Mouse (Mus musculus) heart, embryonic 16.5 days (tissue): ENCODE measurements around the gene Dxo. TPM values are rescaled to one million over a fixed set of nuclear protein-coding genes. Genes with fewer than 3 reads are reported as not detected.
"Not testable (repeated sequence)": the region's sequence is repeated elsewhere in the genome, so short reads cannot be mapped to it uniquely, and the experiment has no call there.

Source experiments
- ATAC-seq: fragments of 200-750 bp; cut with Nextera tagmentation; replicated peaks from 2 replicates; pipeline ENCODE4 v1.8.0; 2017; ENCODE audit warnings: moderate number of reproducible peaks; ENCODE audit not compliant: insufficient read depth, low FRiP score; ENCODE audit errors: extremely low read depth
- H3K27ac ChIP-seq: fragments of 300-500 bp; sonication (generic); 2 replicates; pipeline ENCODE4 v1.5.1; 2014; ENCODE audit warnings: mild to moderate bottlenecking, low read length, control low read depth, moderate library complexity
- H3K27me3 ChIP-seq: fragments of 300-500 bp; sonication (generic); 2 replicates; pipeline ENCODE4 v1.6.1; 2014; ENCODE audit warnings: low read length, mixed read lengths; ENCODE audit not compliant: control insufficient read depth, insufficient read depth
- H3K36me3 ChIP-seq: fragments of 300-500 bp; sonication (generic); 2 replicates; pipeline ENCODE4 v1.6.1; 2014; ENCODE audit not compliant: control insufficient read depth, insufficient read depth
- H3K4me1 ChIP-seq: fragments of 300-500 bp; sonication (generic); 2 replicates; pipeline ENCODE4 v1.6.1; 2014; ENCODE audit warnings: low read length, mixed read lengths; ENCODE audit not compliant: control insufficient read depth, insufficient read depth
- H3K4me2 ChIP-seq: fragments of 300-500 bp; sonication (generic); 2 replicates; pipeline ENCODE4 v1.6.1; 2014; ENCODE audit warnings: low read depth, mild to moderate bottlenecking, control low read depth, low read length
- H3K4me3 ChIP-seq: fragments of 300-500 bp; sonication (generic); 2 replicates; pipeline ENCODE4 v1.5.1; 2014; ENCODE audit warnings: mild to moderate bottlenecking, control low read depth, low read length
- H3K9ac ChIP-seq: fragments of 300-500 bp; sonication (generic); 2 replicates; pipeline ENCODE4 v1.6.1; 2014; ENCODE audit warnings: low read length, control low read depth
- H3K9me3 ChIP-seq: fragments of 300-500 bp; sonication (generic); replicated peaks from 2 replicates; pipeline ENCODE4 v1.6.1; 2016; ENCODE audit warnings: low read length; ENCODE audit not compliant: control insufficient read depth
- WGBS: fragments of 180-500 bp; shearing (Covaris S2); extraction: QIAGEN DNeasy Blood & Tissue Kit; methylation state at CpG from one replicate; pipeline ENCODE4 v1.1.7; 2014; 5-methylcytosine and 5-hydroxymethylcytosine counted together
- polyA plus RNA-seq: library from polyadenylated mRNA; unstranded; fragments of >200 nt; fragmentation: Nextera tagmentation; extraction: Ambion mirVana; gene quantifications from 2 replicates; pipeline ENCODE4 v1.2.1, GENCODE M21; 2015

Dxo gene
- 37.7 and 38.6 TPM in 2 replicates for polyA plus RNA-seq

- H3K36me3 ChIP-seq = peaks cover 20% of the 10 kb centered on the region
- WGBS = under 1% methylated on average over 40 of the region's 40 CpGs
- no peaks in the 10 kb centered on the region for H3K9me3 ChIP-seq
- H3K4me2 ChIP-seq = peak within 1 kb of the TSS; percentile 98
- ATAC-seq = peak; percentile 94
- H3K27me3 ChIP-seq = no peaks in the 10 kb centered on the region
- peaks cover 18% of the 10 kb centered on the region for H3K4me1 ChIP-seq
- peak within 1 kb of the TSS; percentile 81 for H3K4me3 ChIP-seq
- H3K27ac ChIP-seq = peak within 1 kb of the TSS; percentile 59
- peak within 1 kb of the TSS; percentile 75 for H3K9ac ChIP-seq
Measured at GRCm38 (mm10) chr17:34836856-34837221, at the start of gene Dxo, which contains the start of gene Stk19. Dxo (plus strand) TSS chr17:34837019. Stk19 (minus strand) TSS chr17:34836945.

GRCm38 (mm10) chr17:34795016-34795415, 41.8 kb upstream of the Dxo start:
- ATAC-seq = no peak
- 77% methylated on average over 10 of the region's 10 CpGs for WGBS
- H3K9ac ChIP-seq = no peak overlapping the region
- peaks cover 3% of the 10 kb centered on the region; the same call in 1 of the 2 replicates for H3K9me3 ChIP-seq
- no peaks in the 10 kb centered on the region for H3K27me3 ChIP-seq
- H3K27ac ChIP-seq = no peak overlapping the region
- no peak overlapping the region for H3K4me2 ChIP-seq
- no peak overlapping the region for H3K4me3 ChIP-seq
- H3K36me3 ChIP-seq = no peaks in the 10 kb centered on the region
- H3K4me1 ChIP-seq = no peaks in the 10 kb centered on the region

- Histone ChIP-seq H3K9ac (no peak overlapping the region), H3K9me3 (peaks cover 3% of the 10 kb centered on the region; the same call in 1 of the 2 replicates), H3K36me3 (no peaks in the 10 kb centered on the region), H3K4me1 (no peaks in the 10 kb centered on the region), H3K4me2 (no peak overlapping the region), H3K4me3 (no peak overlapping the region), H3K27me3 (no peaks in the 10 kb centered on the region), H3K27ac (no peak overlapping the region)
- WGBS = 53% methylated on average over 9 of the region's 9 CpGs
- no peak for ATAC-seq
Measured at GRCm38 (mm10) chr17:34795633-34796032, 41.2 kb upstream of the Dxo start.

GRCm38 (mm10) chr17:34796311-34797140, 40.3 kb upstream of the Dxo start:
- Histone ChIP-seq H3K4me2 (no peak overlapping the region), H3K9me3 (peaks cover 3% of the 10 kb centered on the region; the same call in 1 of the 2 replicates), H3K4me3 (no peak overlapping the region), H3K9ac (no peak overlapping the region), H3K27me3 (no peaks in the 10 kb centered on the region), H3K27ac (no peak overlapping the region), H3K4me1 (no peaks in the 10 kb centered on the region), H3K36me3 (no peaks in the 10 kb centered on the region)
- no peak for ATAC-seq
- WGBS = 77% methylated on average over 8 of the region's 8 CpGs

GRCm38 (mm10) chr17:34797211-34797995, 39.4 kb upstream of the Dxo start:
- H3K4me3 ChIP-seq, H3K36me3 ChIP-seq, ATAC-seq, H3K4me2 ChIP-seq, H3K4me1 ChIP-seq, H3K27me3 ChIP-seq, H3K9ac ChIP-seq, H3K9me3 ChIP-seq, H3K27ac ChIP-seq: not testable (repeated sequence)
- WGBS = 76% methylated on average over 10 of the region's 10 CpGs

GRCm38 (mm10) chr17:34798071-34798470, 38.7 kb upstream of the Dxo start:
- not testable (repeated sequence) for H3K9me3 ChIP-seq, H3K4me3 ChIP-seq, H3K4me1 ChIP-seq, H3K27ac ChIP-seq, H3K36me3 ChIP-seq, H3K9ac ChIP-seq, ATAC-seq, H3K4me2 ChIP-seq, H3K27me3 ChIP-seq
- 81% methylated on average over 6 of the region's 7 CpGs for WGBS

- H3K36me3 ChIP-seq = no peaks in the 10 kb centered on the region
- no peak overlapping the region for H3K27ac ChIP-seq
- 81% methylated on average over 15 of the region's 17 CpGs for WGBS
- H3K4me2 ChIP-seq = no peak overlapping the region
- no peak overlapping the region for H3K4me3 ChIP-seq
- H3K4me1 ChIP-seq = no peaks in the 10 kb centered on the region
- H3K9me3 ChIP-seq = no peaks in the 10 kb centered on the region
- H3K9ac ChIP-seq = no peak overlapping the region
- ATAC-seq = no peak
- H3K27me3 ChIP-seq = no peaks in the 10 kb centered on the region
Measured at GRCm38 (mm10) chr17:34798866-34799530, 37.8 kb upstream of the Dxo start.

GRCm38 (mm10) chr17:34799531-34799925, 37.3 kb upstream of the Dxo start:
- Histone ChIP-seq H3K9ac (no peak overlapping the region), H3K4me3 (no peak overlapping the region), H3K27ac (no peak overlapping the region), H3K9me3 (no peaks in the 10 kb centered on the region), H3K4me2 (no peak overlapping the region), H3K27me3 (no peaks in the 10 kb centered on the region), H3K4me1 (no peaks in the 10 kb centered on the region), H3K36me3 (no peaks in the 10 kb centered on the region)
- 88% methylated on average over 4 of the region's 4 CpGs for WGBS
- ATAC-seq = no peak
